Mouse (Mus musculus) liver, embryonic 14.5 days (tissue): ENCODE measurements around the gene Gpr173. TPM values are rescaled to one million over a fixed set of nuclear protein-coding genes. Genes with fewer than 3 reads are reported as not detected.
A peak's percentile ranks its signal among the peaks of the same experiment; 100 is the strongest.

Experiments used
- ATAC-seq: fragments of 200-750 bp; cut with Nextera tagmentation; 2 replicates; pipeline ENCODE4 v1.8.0; 2017; ENCODE audit warnings: moderate number of reproducible peaks, mild to moderate bottlenecking, moderate library complexity; ENCODE audit not compliant: insufficient read depth
- DNase-seq, 3 experiments: peaks; one replicate each; pipeline ENCODE4 v3.0.0-alpha.2; 2012 to 2013; ENCODE audit warnings: low read depth in 3 of 3, low spot score in 3 of 3
- H3K27ac ChIP-seq: fragments of 300-500 bp; sonication (generic); 2 replicates; pipeline ENCODE4 v1.5.1; 2014; ENCODE audit warnings: moderate library complexity, mild to moderate bottlenecking, control low read depth, inconsistent platforms
- H3K27me3 ChIP-seq: fragments of 300-500 bp; sonication (generic); 2 replicates; pipeline ENCODE4 v1.6.1; 2014; ENCODE audit warnings: mild to moderate bottlenecking, low read length, moderate library complexity; ENCODE audit not compliant: control insufficient read depth, insufficient read depth
- H3K36me3 ChIP-seq: fragments of 300-500 bp; sonication (generic); replicated peaks from 2 replicates; pipeline ENCODE4 v1.6.1; 2014; ENCODE audit warnings: low read depth; ENCODE audit not compliant: control insufficient read depth, insufficient read depth
- H3K4me1 ChIP-seq, 2 experiments: fragments of 200-500 bp in 1 of 2; fragments of 300-500 bp in 1 of 2; sonication (generic) in 1 of 2; replicated peaks; 2 replicates each; pipeline ENCODE4 v1.6.1; 2012 to 2014; ENCODE audit warnings: antibody characterized with exemption in 1 of 2, inconsistent platforms in 1 of 2, low read length in 1 of 2; ENCODE audit not compliant: control insufficient read depth in 2 of 2, insufficient read depth in 2 of 2
- H3K4me2 ChIP-seq: fragments of 300-500 bp; sonication (generic); 2 replicates; pipeline ENCODE4 v1.6.1; 2014; ENCODE audit warnings: low read depth, mild to moderate bottlenecking, control low read depth, moderate library complexity
- H3K4me3 ChIP-seq, 2 experiments: fragments of 200-500 bp in 1 of 2; fragments of 300-500 bp in 1 of 2; sonication (generic) in 1 of 2; 2 replicates each; pipeline ENCODE4 v1.5.1; 2012 to 2014; ENCODE audit warnings: low read depth in 2 of 2, low read length in 2 of 2, mild to moderate bottlenecking in 2 of 2, control low read depth in 1 of 2, inconsistent platforms in 1 of 2, moderate library complexity in 1 of 2; ENCODE audit not compliant: insufficient read depth in 1 of 2
- H3K9ac ChIP-seq: fragments of 300-500 bp; sonication (generic); replicated peaks from 2 replicates; pipeline ENCODE4 v1.6.1; 2014; ENCODE audit warnings: mild to moderate bottlenecking, control low read depth, moderate library complexity
- H3K9me3 ChIP-seq: fragments of 300-500 bp; sonication (generic); 2 replicates; pipeline ENCODE4 v1.6.1; 2016; ENCODE audit warnings: low read length, mixed read lengths; ENCODE audit not compliant: control insufficient read depth
- CTCF ChIP-seq: IDR thresholded peaks from 2 replicates; pipeline ENCODE4 v1.5.1; 2016; ENCODE audit warnings: antibody characterized with exemption, low read depth, control low read depth
- EP300 ChIP-seq: IDR thresholded peaks from 2 replicates; pipeline ENCODE4 v1.6.1; 2016; ENCODE audit warnings: antibody characterized with exemption, low read depth
- WGBS: fragments of 180-500 bp; shearing (Covaris S2); extraction: QIAGEN DNeasy Blood & Tissue Kit; methylation state at CpG from one replicate; pipeline ENCODE4 v1.1.7; 2014; ENCODE audit not compliant: insufficient replicate concordance; 5-methylcytosine and 5-hydroxymethylcytosine counted together
- polyA plus RNA-seq, 2 experiments: library from polyadenylated mRNA; depleted of rRNA in 1 of 2; stranded (reverse) in 1 of 2; unstranded in 1 of 2; fragments of >200 nt; fragmentation: Nextera tagmentation in 1 of 2; extraction: Ambion mirVana in 1 of 2; gene quantifications; 2 replicates each; pipeline versions ENCODE4 v1.2.1 to v1.2.3; 2012 to 2014

Gpr173 gene
- polyA plus RNA-seq, 2 experiments = 0.10 to 0.20 TPM

GRCm38 (mm10) chrX:152352553-152353153 lies 15.9 kb downstream of the Gpr173 start:
- Histone ChIP-seq H3K27ac (no peak overlapping the region), H3K27me3 (no peaks in the 10 kb centered on the region), H3K4me2 (no peak overlapping the region), H3K4me3 (no peak overlapping the region), H3K9ac (no peak overlapping the region), H3K9me3 (no peaks in the 10 kb centered on the region), H3K36me3 (no peaks in the 10 kb centered on the region), H3K4me1 (no peaks in the 10 kb centered on the region)
- DNase-seq (peak; percentile 28 to 50 (median 34)), ATAC-seq (peak; percentile 56; the same call in 1 of the 2 replicates)
- WGBS = 7% methylated on average over 5 of the region's 5 CpGs
- TF ChIP-seq EP300 (no peak), CTCF (peak; percentile 69)

GRCm38 (mm10) chrX:152347041-152347440 lies 21.5 kb downstream of the Gpr173 start:
- Histone ChIP-seq H3K4me2 (no peak overlapping the region), H3K4me1 (no peaks in the 10 kb centered on the region), H3K27me3 (no peaks in the 10 kb centered on the region; the same call in 1 of the 2 replicates), H3K9me3 (no peaks in the 10 kb centered on the region), H3K36me3 (no peaks in the 10 kb centered on the region), H3K27ac (no peak overlapping the region), H3K4me3 (no peak overlapping the region), H3K9ac (no peak overlapping the region)
- ATAC-seq = no peak
- 84% methylated on average over 14 of the region's 14 CpGs for WGBS
- no peak for DNase-seq
- TF ChIP-seq EP300 (no peak), CTCF (no peak)

- 75% methylated on average over 15 of the region's 15 CpGs for WGBS
- Histone ChIP-seq H3K36me3 (no peaks in the 10 kb centered on the region), H3K9me3 (no peaks in the 10 kb centered on the region), H3K4me2 (no peak overlapping the region), H3K27me3 (no peaks in the 10 kb centered on the region; the same call in 1 of the 2 replicates), H3K4me3 (no peak overlapping the region), H3K9ac (no peak overlapping the region), H3K4me1 (no peaks in the 10 kb centered on the region; a peak in 1 of 4 replicates), H3K27ac (no peak overlapping the region)
- TF ChIP-seq CTCF (no peak), EP300 (no peak)
- no peak for DNase-seq
- ATAC-seq = no peak
Observed at GRCm38 (mm10) chrX:152346587-152346986, 21.9 kb downstream of the Gpr173 start.

- Histone ChIP-seq H3K9ac (no peak overlapping the region), H3K36me3 (no peaks in the 10 kb centered on the region), H3K27me3 (no peaks in the 10 kb centered on the region; the same call in 1 of the 2 replicates), H3K27ac (no peak overlapping the region), H3K9me3 (no peaks in the 10 kb centered on the region), H3K4me3 (peak overlapping the region; percentile 49 to 62), H3K4me1 (peaks cover 0 to 3% of the 10 kb centered on the region in 2 experiments; a peak in 1 of 4 replicates), H3K4me2 (peak overlapping the region; percentile 77)
- ATAC-seq (no peak), DNase-seq (no peak)
- 19% methylated on average over 6 of the region's 6 CpGs for WGBS
- no peak for TF ChIP-seq CTCF
- TF ChIP-seq EP300 = no peak
Observed at GRCm38 (mm10) chrX:152342903-152343302, 25.6 kb downstream of the Gpr173 start.

GRCm38 (mm10) chrX:152342358-152342901 lies 26.1 kb downstream of the Gpr173 start, which contains the start of gene Tspyl2:
Gene Tspyl2, minus strand, starts transcription at chrX:152342425.
- 8% methylated on average over 17 of the region's 27 CpGs for WGBS
- DNase-seq (peak; percentile 72 to 76 (median 73)), ATAC-seq (peak; percentile 98)
- Histone ChIP-seq H3K27me3 (no peaks in the 10 kb centered on the region; the same call in 1 of the 2 replicates), H3K9me3 (no peaks in the 10 kb centered on the region), H3K4me1 (peaks cover 0 to 3% of the 10 kb centered on the region in 2 experiments; a peak in 1 of 4 replicates), H3K27ac (no peak within 1 kb of the TSS), H3K4me2 (peak within 1 kb of the TSS; percentile 77), H3K4me3 (peak within 1 kb of the TSS; percentile 49 to 62), H3K9ac (peak within 1 kb of the TSS; percentile 36), H3K36me3 (no peaks in the 10 kb centered on the region)
- TF ChIP-seq EP300 = no peak
- no peak for TF ChIP-seq CTCF
